In the genomic region with DNA sequence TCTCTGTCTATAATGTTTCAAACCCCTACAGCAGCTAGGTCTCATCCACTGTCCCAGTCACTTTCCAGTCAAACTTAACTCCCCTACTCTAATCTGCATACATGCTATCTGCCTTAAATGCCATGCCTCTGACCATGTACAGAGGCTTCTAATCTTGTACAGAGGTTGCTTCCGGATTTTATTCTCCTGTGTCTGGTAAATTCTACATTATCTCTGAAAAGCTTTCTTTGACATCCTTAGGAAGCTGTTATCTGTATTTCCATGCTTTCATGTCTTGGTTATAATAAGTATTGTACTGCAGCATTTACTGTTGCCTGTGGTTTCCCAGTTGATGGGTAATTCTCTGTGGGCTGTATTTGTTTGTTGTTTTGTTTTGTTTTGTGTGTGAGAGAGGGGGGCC, we compare ENCODE assay signal across 16 mouse cellular contexts.
"Had no signal": no experiment of that assay in that cellular context is flagged by ENCODE, and none has a peak within 500 bp of the region (broad histone marks: within the 10 kb centered on the region; RNA-seq: fewer than 3 reads in every experiment).

No protein-coding gene starts in this region.

- H3K4me1 ChIP-seq: neural tube, embryonic 13.5 days; neural tube, embryonic 15.5 days; stomach, embryonic 15.5 days had no signal

- H3K36me3 ChIP-seq: neural tube, embryonic 13.5 days; neural tube, embryonic 15.5 days; stomach, embryonic 15.5 days had no signal

- H3K27me3 ChIP-seq: neural tube, embryonic 13.5 days; neural tube, embryonic 15.5 days; stomach, embryonic 15.5 days had no signal

- H3K4me2 ChIP-seq: neural tube, embryonic 13.5 days; neural tube, embryonic 15.5 days; stomach, embryonic 15.5 days had no signal

- DNase-seq: retina, postnatal 1 day; right cerebral cortex, adult 18-20 months; right cerebral cortex, postnatal 14 days; right cerebral cortex, postnatal 25 days; right cerebral cortex, postnatal 4 days; spleen, adult 18-20 months; thymus, adult 18-20 months; thymus, adult 2 months; thymus, postnatal 14 days; thymus, postnatal 25 days; thymus, postnatal 36 days; thymus, postnatal 4 days had no signal

- H3K9me3 ChIP-seq: neural tube, embryonic 13.5 days; neural tube, embryonic 15.5 days; stomach, embryonic 15.5 days had no signal

- H3K9ac ChIP-seq: neural tube, embryonic 13.5 days; neural tube, embryonic 15.5 days; stomach, embryonic 15.5 days had no signal

- H3K4me3 ChIP-seq: neural tube, embryonic 13.5 days; neural tube, embryonic 15.5 days; stomach, embryonic 15.5 days had no signal

- H3K27ac ChIP-seq: neural tube, embryonic 13.5 days; neural tube, embryonic 15.5 days; stomach, embryonic 15.5 days; stomach, postnatal 0 days had no signal
